Mouse (Mus musculus) liver, adult 2 months (tissue): ENCODE results near the gene Abi3.

Experiments
- CTCF ChIP-seq: fragments of 200-500 bp; IDR thresholded peaks from 2 replicates; pipeline ENCODE4 v1.5.1; 2011; ENCODE audit warnings: low read depth, low read length, control low read depth
- POLR2A ChIP-seq: fragments of 200-500 bp; IDR thresholded peaks from 2 replicates; pipeline ENCODE4 v1.6.1; 2011; ENCODE audit warnings: low read length, control low read depth; ENCODE audit not compliant: insufficient read depth; ENCODE audit errors: extremely low read depth

DNA sequence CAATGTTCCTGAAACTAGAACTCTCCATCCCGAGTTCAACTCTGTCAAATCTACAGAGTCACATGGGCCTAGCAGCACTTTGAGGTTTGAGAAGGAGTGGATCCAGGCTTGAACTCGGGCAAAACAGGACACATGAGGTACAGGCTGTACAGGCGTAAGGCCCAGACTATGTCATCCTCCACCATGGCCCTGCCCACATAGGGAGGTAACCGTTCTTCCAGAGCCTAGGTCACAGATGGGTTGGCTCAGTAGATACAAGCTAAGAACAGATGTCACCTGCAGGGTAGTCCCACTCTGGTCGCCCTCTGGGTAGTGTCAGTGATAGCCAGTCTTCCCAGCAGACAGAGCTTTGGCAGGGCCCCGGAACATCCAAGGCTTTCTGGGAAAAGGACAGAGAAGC, 55.8 kb downstream of the Abi3 start:
- TF ChIP-seq CTCF (no peak), POLR2A (no peak)
